Mouse (Mus musculus): Measurements from ENCODE around the gene Entpd6. TPM values are rescaled to one million over a fixed set of nuclear protein-coding genes. Genes with fewer than 3 reads are reported as not detected.

The Entpd6 gene
- 9.3 TPM for polyA plus RNA-seq (2014; fragmentation: Illumina TruSeq; extraction: RNeasy Lipid Tissue Mini Kit (QIAGEN cat#74804); ENCODE audit: low read depth, low replicate concordance)

DNA sequence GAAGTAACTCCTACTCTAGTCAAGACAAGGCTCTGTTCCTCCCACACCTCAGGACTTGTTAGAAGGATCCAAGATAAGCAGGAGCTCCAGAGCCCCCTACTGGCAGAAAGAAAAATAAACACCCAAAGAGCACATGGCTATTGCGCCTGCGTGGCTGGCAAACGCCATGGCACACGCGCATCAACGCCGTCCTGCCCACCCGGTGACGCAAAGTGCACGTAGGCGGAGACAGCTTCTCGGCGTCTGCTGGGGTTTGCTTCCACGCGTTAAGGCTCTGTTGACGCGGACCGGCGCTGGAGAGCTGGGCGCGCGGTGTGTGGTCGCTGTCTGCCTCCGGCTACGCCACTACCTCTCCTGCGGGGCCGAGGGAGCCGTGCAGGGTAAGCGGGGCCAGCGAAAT lies at the start of gene Entpd6:
Gene Entpd6 (plus strand): TSS at position 189 of the 400 bp plus-strand sequence.

DNA sequence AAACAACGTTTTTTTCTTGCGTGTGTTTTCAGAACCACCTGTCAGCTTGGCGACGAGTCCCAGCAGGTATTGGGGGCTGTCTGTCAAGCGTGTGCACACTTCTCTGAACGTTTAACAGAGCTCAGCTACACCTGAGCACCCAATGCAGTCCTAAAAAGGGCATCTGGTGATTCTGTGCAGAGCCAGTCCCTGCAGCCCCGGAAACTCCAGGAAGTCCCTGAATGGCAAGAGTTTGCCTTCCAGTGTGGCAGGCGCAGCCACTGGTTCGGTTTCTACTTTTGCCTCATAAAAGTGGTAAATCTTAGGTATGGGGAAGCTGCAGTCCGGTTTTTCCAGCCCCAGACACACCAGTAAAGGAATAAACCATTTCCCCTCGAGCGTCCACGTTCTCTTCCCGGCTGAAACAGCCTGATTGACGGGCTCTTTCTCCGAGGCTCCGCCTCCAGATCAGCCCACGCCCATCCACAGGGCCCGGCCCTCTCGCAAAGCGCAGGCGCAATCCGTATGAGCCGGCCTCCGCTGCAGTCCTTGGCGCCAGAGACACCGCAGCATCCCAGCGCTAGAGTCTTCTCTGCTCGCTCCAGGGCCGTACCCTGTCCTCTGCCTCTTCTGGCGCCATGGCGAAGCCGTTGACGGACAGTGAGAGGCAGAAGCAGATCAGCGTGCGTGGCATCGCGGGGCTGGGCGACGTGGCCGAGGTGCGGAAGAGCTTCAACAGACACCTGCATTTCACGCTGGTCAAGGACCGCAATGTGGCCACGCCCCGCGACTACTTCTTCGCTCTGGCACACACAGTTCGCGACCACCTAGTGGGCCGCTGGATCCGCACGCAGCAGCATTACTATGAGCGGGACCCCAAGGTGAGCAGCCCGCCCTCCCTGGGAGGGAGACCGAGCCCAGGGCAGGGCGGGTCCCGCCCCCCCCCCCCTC lies 37.7 kb downstream of the Entpd6 start, which contains the start of gene Pygb:
Gene Pygb (plus strand): TSS at position 485 of the 930 bp plus-strand sequence.

Other genes with a start within 250 kb of the Entpd6 start
- gene Cst7, start 178.6 kb upstream of the Entpd6 start, polyA plus RNA-seq (2014; fragmentation: Illumina TruSeq; extraction: RNeasy Lipid Tissue Mini Kit (QIAGEN cat#74804); ENCODE audit: low read depth, low replicate concordance) = 0.52 TPM
- gene Apmap, start 140.5 kb upstream of the Entpd6 start, polyA plus RNA-seq (2014; fragmentation: Illumina TruSeq; extraction: RNeasy Lipid Tissue Mini Kit (QIAGEN cat#74804); ENCODE audit: low read depth, low replicate concordance) = 14.6 TPM
- 5.9 TPM for gene Acss1, start 80.5 kb upstream of the Entpd6 start, polyA plus RNA-seq (2014; fragmentation: Illumina TruSeq; extraction: RNeasy Lipid Tissue Mini Kit (QIAGEN cat#74804); ENCODE audit: low read depth, low replicate concordance)
- not detected for gene Vsx1, start 59.7 kb upstream of the Entpd6 start, polyA plus RNA-seq (2014; fragmentation: Illumina TruSeq; extraction: RNeasy Lipid Tissue Mini Kit (QIAGEN cat#74804); ENCODE audit: low read depth, low replicate concordance)
- 2.1 TPM for gene Pygb, start 37.7 kb downstream of the Entpd6 start, polyA plus RNA-seq (2014; fragmentation: Illumina TruSeq; extraction: RNeasy Lipid Tissue Mini Kit (QIAGEN cat#74804); ENCODE audit: low read depth, low replicate concordance)
- gene Abhd12, start 155.7 kb downstream of the Entpd6 start, polyA plus RNA-seq (2014; fragmentation: Illumina TruSeq; extraction: RNeasy Lipid Tissue Mini Kit (QIAGEN cat#74804); ENCODE audit: low read depth, low replicate concordance) = 49.0 TPM
- gene Gins1, start 156.4 kb downstream of the Entpd6 start, polyA plus RNA-seq (2014; fragmentation: Illumina TruSeq; extraction: RNeasy Lipid Tissue Mini Kit (QIAGEN cat#74804); ENCODE audit: low read depth, low replicate concordance) = 46.5 TPM

Measured in testis, adult 10 weeks (tissue).